Mouse (Mus musculus): ENCODE results near the gene Nr2f2.

DNA sequence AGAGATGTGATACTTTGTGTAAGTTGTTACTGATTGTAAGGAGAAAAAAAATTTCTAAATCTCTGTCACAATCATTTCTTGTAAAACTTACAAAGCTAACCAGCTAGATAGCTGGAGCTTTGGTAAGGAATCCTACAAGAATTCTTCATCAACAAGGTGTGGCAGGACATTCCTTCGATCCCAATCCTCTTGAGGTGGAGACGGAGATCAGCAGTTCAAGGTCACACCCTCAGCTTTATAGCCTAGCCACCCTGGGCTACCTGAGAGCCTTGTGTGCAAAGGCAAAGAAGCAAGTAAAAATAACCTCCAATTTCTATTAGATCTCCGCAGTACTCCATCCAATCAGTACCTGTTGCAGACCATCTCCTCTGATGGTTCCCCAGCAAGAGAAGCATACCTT, 13.7 kb upstream of the Nr2f2 start:
- TF ChIP-seq CTCF (conservative IDR thresholded peaks at IDR 0.05; ENCODE audit: insufficient read depth, insufficient read length, low read depth, low read length) (no peak), POLR2A (IDR thresholded peaks at IDR 0.05; ENCODE audit: low read depth, low read length) (no peak)
